Mouse (Mus musculus) E14TG2a.4 (cell line): ENCODE data around the gene Exoc3l.

Source experiments
- CTCF ChIP-seq: conservative IDR thresholded peaks from 2 replicates; pipeline ENCODE4 v1.5.1; 2014; ENCODE audit warnings: low read length
- POU5F1 ChIP-seq: IDR thresholded peaks from 2 replicates; pipeline ENCODE4 v1.6.1; 2014; ENCODE audit warnings: low read length, borderline replicate concordance

GRCm38 (mm10) chr8:105332523-105332922, 36.6 kb upstream of the Exoc3l start:
- TF ChIP-seq CTCF (no peak), POU5F1 (no peak)
